Mouse (Mus musculus) lung, adult 2 months (tissue): Measurements from ENCODE around the gene Arhgdig. TPM values are rescaled to one million over a fixed set of nuclear protein-coding genes. Genes with fewer than 3 reads are reported as not detected.

Experiments
- DNase-seq: peaks from one replicate; pipeline ENCODE4 v3.0.0; 2022
- H3K4me1 ChIP-seq: fragments of 200-500 bp; 2 replicates; pipeline ENCODE4 v1.6.1; 2011; ENCODE audit warnings: low read length; ENCODE audit not compliant: control insufficient read depth, insufficient read depth
- H3K4me3 ChIP-seq: fragments of 200-500 bp; replicated peaks from 2 replicates; pipeline ENCODE3; 2011; ENCODE audit warnings: low read depth, mild to moderate bottlenecking, control low read depth, low read length; ENCODE audit errors: extremely low read depth
- CTCF ChIP-seq: fragments of 200-500 bp; IDR thresholded peaks from 2 replicates; pipeline ENCODE4 v1.5.1; 2011; ENCODE audit warnings: mild to moderate bottlenecking, low read length, control low read depth; ENCODE audit not compliant: insufficient read depth
- POLR2A ChIP-seq: fragments of 200-500 bp; IDR thresholded peaks from 2 replicates; pipeline ENCODE4 v1.6.1; 2011; ENCODE audit warnings: low read depth, mild to moderate bottlenecking, control low read depth, low read length, borderline replicate concordance; ENCODE audit errors: extremely low read depth
- WGBS: fragments of 180-500 bp; shearing (Covaris S2); methylation state at CpG from one replicate; pipeline ENCODE4 v1.1.7; 2018; 5-methylcytosine and 5-hydroxymethylcytosine counted together
- polyA plus RNA-seq: library from polyadenylated mRNA; depleted of rRNA; stranded (reverse); fragments of >200 nt; gene quantifications from 2 replicates; pipeline ENCODE4 v1.2.3, GENCODE M21; 2012

Gene Arhgdig
- polyA plus RNA-seq, 1 experiment = 30.4 TPM

GRCm38 (mm10) chr17:26240120-26240790 is 32.7 kb upstream of the Arhgdig start:
- Histone ChIP-seq H3K4me3 (no peak overlapping the region), H3K4me1 (no peaks in the 10 kb centered on the region)
- TF ChIP-seq CTCF (no peak), POLR2A (no peak)
- DNase-seq = no peak
- WGBS = 60% methylated on average over 6 of the region's 6 CpGs

- TF ChIP-seq CTCF (no peak), POLR2A (no peak)
- 61% methylated on average over 2 of the region's 2 CpGs for WGBS
- DNase-seq = no peak
- H3K4me3 ChIP-seq = no peak overlapping the region
- no peaks in the 10 kb centered on the region for H3K4me1 ChIP-seq
These were observed 32.0 kb upstream of the Arhgdig start for GRCm38 (mm10) chr17:26239551-26239950.

GRCm38 (mm10) chr17:26237667-26238066 is 30.1 kb upstream of the Arhgdig start:
- Histone ChIP-seq H3K4me3 (no peak overlapping the region), H3K4me1 (no peaks in the 10 kb centered on the region)
- 62% methylated on average over 10 of the region's 10 CpGs for WGBS
- TF ChIP-seq CTCF (no peak), POLR2A (no peak)
- DNase-seq = no peak

GRCm38 (mm10) chr17:26235077-26235815 is 27.7 kb upstream of the Arhgdig start:
- H3K4me1 ChIP-seq = no peaks in the 10 kb centered on the region
- no peak for DNase-seq
- no peak for TF ChIP-seq POLR2A
- TF ChIP-seq CTCF = no peak
- no peak overlapping the region for H3K4me3 ChIP-seq
- 50% methylated on average over 13 of the region's 13 CpGs for WGBS

GRCm38 (mm10) chr17:26234386-26234785 is 26.8 kb upstream of the Arhgdig start:
- H3K4me1 ChIP-seq = no peaks in the 10 kb centered on the region
- 77% methylated on average over 8 of the region's 8 CpGs for WGBS
- no peak for DNase-seq
- no peak overlapping the region for H3K4me3 ChIP-seq
- TF ChIP-seq POLR2A (no peak), CTCF (no peak)

- no peak for DNase-seq
- 76% methylated on average over 8 of the region's 8 CpGs for WGBS
- Histone ChIP-seq H3K4me3 (no peak overlapping the region), H3K4me1 (no peaks in the 10 kb centered on the region)
- TF ChIP-seq POLR2A (no peak), CTCF (peak; percentile 38; the same call in 1 of the 2 replicates)
These were observed 25.3 kb upstream of the Arhgdig start for GRCm38 (mm10) chr17:26232863-26233262.

- 75% methylated on average over 5 of the region's 5 CpGs for WGBS
These were observed 23.6 kb upstream of the Arhgdig start for GRCm38 (mm10) chr17:26231156-26231555.

GRCm38 (mm10) chr17:26229776-26230175 is 22.2 kb upstream of the Arhgdig start:
- WGBS = 86% methylated on average over 5 of the region's 5 CpGs

More at GRCm38 (mm10) chr17:26231156-26231555, 23.6 kb upstream of the Arhgdig start:
- no peaks in the 10 kb centered on the region for H3K4me1 ChIP-seq
- no peak overlapping the region for H3K4me3 ChIP-seq
- TF ChIP-seq POLR2A = no peak
- no peak for TF ChIP-seq CTCF
- no peak for DNase-seq

GRCm38 (mm10) chr17:26225150-26225549 is 17.6 kb upstream of the Arhgdig start:
- TF ChIP-seq POLR2A (no peak), CTCF (no peak)
- peak; percentile 62 for DNase-seq
- Histone ChIP-seq H3K4me3 (no peak overlapping the region), H3K4me1 (no peaks in the 10 kb centered on the region)
- WGBS = 60% methylated on average over 12 of the region's 12 CpGs

More at GRCm38 (mm10) chr17:26229776-26230175, 22.2 kb upstream of the Arhgdig start:
- no peak for TF ChIP-seq CTCF
- TF ChIP-seq POLR2A = no peak
- H3K4me3 ChIP-seq = no peak overlapping the region
- DNase-seq = no peak
- no peaks in the 10 kb centered on the region for H3K4me1 ChIP-seq
